Mouse (Mus musculus): ENCODE data around the gene Traf1. TPM values are rescaled to one million over a fixed set of nuclear protein-coding genes. Genes with fewer than 3 reads are reported as not detected.

The Traf1 gene
- polyA plus RNA-seq, 1 experiment: 64.4 TPM

GRCm38 (mm10) chr2:34957405-34957804, 4.2 kb downstream of the Traf1 start:
- Histone ChIP-seq H3K4me1 (ENCODE audit: control insufficient read depth, insufficient read depth, insufficient read length) (peaks cover 40% of the 10 kb centered on the region), H3K27me3 (ENCODE audit: control insufficient read depth, insufficient read depth, low read length) (no peaks in the 10 kb centered on the region)
- 85% methylated on average over 1 of the region's 1 CpGs for WGBS

GRCm38 (mm10) chr2:34956941-34957340, 4.6 kb downstream of the Traf1 start:
- DNase-seq (ENCODE audit: low read depth in 1 of 2, low spot score in 2 of 2): no peak
- Histone ChIP-seq H3K27ac (ENCODE audit: insufficient read depth, low read length) (no peak overlapping the region), H3K27me3 (ENCODE audit: control insufficient read depth, insufficient read depth, low read length) (no peaks in the 10 kb centered on the region), H3K36me3 (ENCODE audit: control insufficient read depth, insufficient read depth, low read length) (peaks cover 3% of the 10 kb centered on the region), H3K4me3 (ENCODE audit: extremely low read depth, insufficient read depth, insufficient read length) (no peak overlapping the region), H3K4me1 (ENCODE audit: control insufficient read depth, insufficient read depth, insufficient read length) (peaks cover 36% of the 10 kb centered on the region)
- no peak for TF ChIP-seq CTCF (IDR thresholded peaks at IDR 0.05; ENCODE audit: extremely low read depth, insufficient read depth, insufficient read length, insufficient replicate concordance)
- no peak for TF ChIP-seq POLR2A (IDR thresholded peaks at IDR 0.05; ENCODE audit: low read depth, low read length)
- WGBS: 31% methylated on average over 5 of the region's 5 CpGs

More at GRCm38 (mm10) chr2:34957405-34957804, 4.2 kb downstream of the Traf1 start:
- no peak for DNase-seq (ENCODE audit: low read depth in 1 of 2, low spot score in 2 of 2)
- TF ChIP-seq POLR2A (IDR thresholded peaks at IDR 0.05; ENCODE audit: low read depth, low read length): no peak
- TF ChIP-seq CTCF (IDR thresholded peaks at IDR 0.05; ENCODE audit: extremely low read depth, insufficient read depth, insufficient read length, insufficient replicate concordance): no peak
- H3K4me3 ChIP-seq (ENCODE audit: extremely low read depth, insufficient read depth, insufficient read length): no peak overlapping the region
- H3K36me3 ChIP-seq (ENCODE audit: control insufficient read depth, insufficient read depth, low read length): peaks cover 3% of the 10 kb centered on the region; the same call in 1 of the 2 replicates
- peak overlapping the region; percentile 77 for H3K27ac ChIP-seq (ENCODE audit: insufficient read depth, low read length)

- Histone ChIP-seq H3K36me3 (ENCODE audit: control insufficient read depth, insufficient read depth, low read length) (peaks cover 3% of the 10 kb centered on the region), H3K4me3 (ENCODE audit: extremely low read depth, insufficient read depth, insufficient read length) (no peak overlapping the region), H3K27me3 (ENCODE audit: control insufficient read depth, insufficient read depth, low read length) (no peaks in the 10 kb centered on the region), H3K4me1 (ENCODE audit: control insufficient read depth, insufficient read depth, insufficient read length) (peaks cover 27% of the 10 kb centered on the region), H3K27ac (ENCODE audit: insufficient read depth, low read length) (peak overlapping the region; percentile 2; the same call in 1 of the 2 replicates)
- TF ChIP-seq POLR2A (IDR thresholded peaks at IDR 0.05; ENCODE audit: low read depth, low read length) (no peak), CTCF (IDR thresholded peaks at IDR 0.05; ENCODE audit: extremely low read depth, insufficient read depth, insufficient read length, insufficient replicate concordance) (no peak)
- no peak for DNase-seq (ENCODE audit: low read depth in 1 of 2, low spot score in 2 of 2)
Measured at GRCm38 (mm10) chr2:34954344-34954743, 7.2 kb downstream of the Traf1 start.

GRCm38 (mm10) chr2:34953547-34954116, 7.9 kb downstream of the Traf1 start:
- Histone ChIP-seq H3K4me3 (ENCODE audit: extremely low read depth, insufficient read depth, insufficient read length) (no peak overlapping the region), H3K27ac (ENCODE audit: insufficient read depth, low read length) (peak overlapping the region; percentile 46), H3K36me3 (ENCODE audit: control insufficient read depth, insufficient read depth, low read length) (peaks cover 3% of the 10 kb centered on the region), H3K4me1 (ENCODE audit: control insufficient read depth, insufficient read depth, insufficient read length) (peaks cover 24% of the 10 kb centered on the region), H3K27me3 (ENCODE audit: control insufficient read depth, insufficient read depth, low read length) (no peaks in the 10 kb centered on the region)
- no peak for TF ChIP-seq POLR2A (IDR thresholded peaks at IDR 0.05; ENCODE audit: low read depth, low read length)
- no peak for TF ChIP-seq CTCF (IDR thresholded peaks at IDR 0.05; ENCODE audit: extremely low read depth, insufficient read depth, insufficient read length, insufficient replicate concordance)
- DNase-seq (ENCODE audit: low read depth in 1 of 2, low spot score in 2 of 2): no peak
- 84% methylated on average over 2 of the region's 2 CpGs for WGBS

GRCm38 (mm10) chr2:34953018-34953417, 8.6 kb downstream of the Traf1 start:
- H3K4me1 ChIP-seq (ENCODE audit: control insufficient read depth, insufficient read depth, insufficient read length): peaks cover 19% of the 10 kb centered on the region
- WGBS: 14% methylated on average over 4 of the region's 4 CpGs
- no peak overlapping the region for H3K4me3 ChIP-seq (ENCODE audit: extremely low read depth, insufficient read depth, insufficient read length)
- H3K27me3 ChIP-seq (ENCODE audit: control insufficient read depth, insufficient read depth, low read length): no peaks in the 10 kb centered on the region
- H3K36me3 ChIP-seq (ENCODE audit: control insufficient read depth, insufficient read depth, low read length): peaks cover 3% of the 10 kb centered on the region
- DNase-seq (ENCODE audit: low read depth in 1 of 2, low spot score in 2 of 2): no peak
- H3K27ac ChIP-seq (ENCODE audit: insufficient read depth, low read length): peak overlapping the region; percentile 46
- TF ChIP-seq CTCF (IDR thresholded peaks at IDR 0.05; ENCODE audit: extremely low read depth, insufficient read depth, insufficient read length, insufficient replicate concordance) (no peak), POLR2A (IDR thresholded peaks at IDR 0.05; ENCODE audit: low read depth, low read length) (no peak)

- TF ChIP-seq CTCF (IDR thresholded peaks at IDR 0.05; ENCODE audit: extremely low read depth, insufficient read depth, insufficient read length, insufficient replicate concordance) (no peak), POLR2A (IDR thresholded peaks at IDR 0.05; ENCODE audit: low read depth, low read length) (no peak)
- no peak for DNase-seq (ENCODE audit: low read depth in 1 of 2, low spot score in 2 of 2)
- H3K4me3 ChIP-seq (ENCODE audit: extremely low read depth, insufficient read depth, insufficient read length): no peak overlapping the region
- H3K36me3 ChIP-seq (ENCODE audit: control insufficient read depth, insufficient read depth, low read length): peaks cover 4% of the 10 kb centered on the region
- H3K27me3 ChIP-seq (ENCODE audit: control insufficient read depth, insufficient read depth, low read length): no peaks in the 10 kb centered on the region
- H3K4me1 ChIP-seq (ENCODE audit: control insufficient read depth, insufficient read depth, insufficient read length): peaks cover 14% of the 10 kb centered on the region
- H3K27ac ChIP-seq (ENCODE audit: insufficient read depth, low read length): no peak overlapping the region
Measured at GRCm38 (mm10) chr2:34951469-34951868, 10.1 kb downstream of the Traf1 start.

GRCm38 (mm10) chr2:34948622-34949021, 12.9 kb downstream of the Traf1 start:
- Histone ChIP-seq H3K4me1 (ENCODE audit: control insufficient read depth, insufficient read depth, insufficient read length) (peaks cover 23% of the 10 kb centered on the region), H3K36me3 (ENCODE audit: control insufficient read depth, insufficient read depth, low read length) (peaks cover 6% of the 10 kb centered on the region), H3K27me3 (ENCODE audit: control insufficient read depth, insufficient read depth, low read length) (no peaks in the 10 kb centered on the region), H3K27ac (ENCODE audit: insufficient read depth, low read length) (no peak overlapping the region), H3K4me3 (ENCODE audit: extremely low read depth, insufficient read depth, insufficient read length) (no peak overlapping the region)
- DNase-seq (ENCODE audit: low read depth in 1 of 2, low spot score in 2 of 2): no peak
- 70% methylated on average over 2 of the region's 2 CpGs for WGBS
- TF ChIP-seq POLR2A (IDR thresholded peaks at IDR 0.05; ENCODE audit: low read depth, low read length) (no peak), CTCF (IDR thresholded peaks at IDR 0.05; ENCODE audit: extremely low read depth, insufficient read depth, insufficient read length, insufficient replicate concordance) (no peak)
